8 mouse cellular contexts compared by ENCODE assay signal in the genomic region with DNA sequence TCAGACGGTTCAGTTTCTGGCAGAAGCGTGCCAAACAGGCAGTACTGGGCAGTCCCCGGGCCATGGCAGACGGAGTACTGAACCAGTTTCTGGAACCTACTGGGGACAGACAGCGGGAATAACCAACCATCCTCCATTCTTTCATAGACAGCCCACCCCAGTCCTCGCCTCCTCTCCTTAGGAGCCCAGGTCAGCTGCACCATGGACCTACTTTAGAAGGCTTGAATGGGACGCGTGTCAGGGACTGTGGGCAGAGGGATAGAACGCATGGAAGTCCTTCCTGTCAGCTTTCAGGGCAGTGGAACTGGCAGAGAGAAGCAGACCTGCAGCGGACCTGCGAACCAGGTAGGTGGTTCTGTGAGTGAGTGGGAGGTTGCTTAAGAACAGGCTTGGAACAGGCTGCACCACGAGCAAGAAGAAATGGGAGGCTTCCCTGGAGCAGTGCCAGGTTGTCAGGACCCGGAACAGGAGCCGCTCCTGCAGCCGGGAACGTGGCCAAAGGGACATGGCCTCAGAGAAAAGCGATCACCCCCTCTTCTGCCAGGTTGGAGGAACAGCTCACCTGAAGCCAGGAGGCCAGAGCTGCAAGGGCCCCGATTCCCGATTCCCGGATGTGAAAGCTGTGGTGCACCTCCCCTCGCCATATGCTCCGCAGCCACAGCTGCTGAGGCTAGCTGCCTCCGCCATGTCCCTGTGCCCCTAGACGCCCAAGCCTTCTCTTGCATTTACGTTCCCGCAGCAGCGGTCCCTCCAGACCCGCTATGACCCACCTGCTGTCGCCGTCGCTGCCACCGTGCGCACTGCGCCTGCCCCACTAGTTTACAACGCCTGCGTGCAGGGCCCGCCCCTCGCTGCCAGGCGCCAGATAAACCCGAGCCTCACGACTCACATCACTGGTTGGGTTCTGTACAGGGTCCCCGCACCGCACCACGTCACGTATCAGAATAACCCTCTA. TPM values are rescaled to one million over a fixed set of nuclear protein-coding genes. Genes with fewer than 3 reads are reported as not detected.
DNase-seq lines count a peak whose midpoint lies in the region; ATAC-seq lines count a peak whose summit lies in the region.

No protein-coding gene starts in this region.

- peaks cover 65% of the 10 kb centered on the region for H3K27me3 ChIP-seq in embryonic facial prominence, embryonic 13.5 days
- peaks cover 73% of the 10 kb centered on the region for H3K27me3 ChIP-seq in heart, embryonic 10.5 days (ENCODE audit: insufficient read depth, poor library complexity, severe bottlenecking)
- H3K27me3 ChIP-seq in kidney, embryonic 15.5 days, result peaks cover 46% of the 10 kb centered on the region
- peaks cover 6% of the 10 kb centered on the region; the same call in 1 of the 2 replicates for H3K27me3 ChIP-seq in midbrain, embryonic 15.5 days (replicated peaks)

- no peaks in the 10 kb centered on the region for H3K9me3 ChIP-seq in embryonic facial prominence, embryonic 13.5 days
- H3K9me3 ChIP-seq in heart, embryonic 10.5 days, result no peaks in the 10 kb centered on the region
- no peaks in the 10 kb centered on the region for H3K9me3 ChIP-seq in kidney, embryonic 15.5 days (replicated peaks)
- no peaks in the 10 kb centered on the region for H3K9me3 ChIP-seq in midbrain, embryonic 15.5 days

- H3K4me1 ChIP-seq in embryonic facial prominence, embryonic 13.5 days, result peaks cover 10% of the 10 kb centered on the region
- H3K4me1 ChIP-seq in heart, embryonic 10.5 days, result peaks cover 9% of the 10 kb centered on the region
- peaks cover 14% of the 10 kb centered on the region for H3K4me1 ChIP-seq in kidney, embryonic 15.5 days
- H3K4me1 ChIP-seq in midbrain, embryonic 15.5 days, result peaks cover 14% of the 10 kb centered on the region

- peak overlapping the region; percentile 59 for H3K4me3 ChIP-seq in embryonic facial prominence, embryonic 13.5 days
- peak overlapping the region; percentile 69 for H3K4me3 ChIP-seq in heart, embryonic 10.5 days
- H3K4me3 ChIP-seq in kidney, embryonic 15.5 days (replicated peaks), result peak overlapping the region; percentile 58
- H3K4me3 ChIP-seq in midbrain, embryonic 15.5 days, result peak overlapping the region; percentile 44

- peak overlapping the region; percentile 86 for H3K4me2 ChIP-seq in embryonic facial prominence, embryonic 13.5 days
- H3K4me2 ChIP-seq in kidney, embryonic 15.5 days, result peak overlapping the region; percentile 94
- H3K4me2 ChIP-seq in midbrain, embryonic 15.5 days, result peak overlapping the region; percentile 63

- 13% methylated on average over 45 of the region's 45 CpGs for WGBS in embryonic facial prominence, embryonic 13.5 days
- WGBS in heart, embryonic 10.5 days, result 12% methylated on average over 45 of the region's 45 CpGs
- WGBS in kidney, embryonic 15.5 days, result 14% methylated on average over 45 of the region's 45 CpGs
- WGBS in midbrain, embryonic 15.5 days, result 13% methylated on average over 45 of the region's 45 CpGs

- DNase-seq in urinary bladder, adult 18-20 months (ENCODE audit: low spot score in 2 of 2), result peak; percentile 59 to 62
- DNase-seq in urinary bladder, postnatal 10 days (ENCODE audit: low spot score), result no peak
- DNase-seq in heart, embryonic 10.5 days (ENCODE audit: low spot score), result no peak
- DNase-seq in liver, result peak; percentile 44
- peak; percentile 81 for DNase-seq in testis, postnatal 14 days (ENCODE audit: low spot score)

- no peak for ATAC-seq in embryonic facial prominence, embryonic 13.5 days (ENCODE audit: insufficient number of reproducible peaks, insufficient read depth, low FRiP score, low TSS enrichment, low read depth)
- ATAC-seq in kidney, embryonic 15.5 days (replicated peaks; ENCODE audit: low FRiP score), result peak; percentile 66
- ATAC-seq in midbrain, embryonic 15.5 days (replicated peaks), result peak; percentile 93

- no peaks in the 10 kb centered on the region for H3K36me3 ChIP-seq in embryonic facial prominence, embryonic 13.5 days
- no peaks in the 10 kb centered on the region for H3K36me3 ChIP-seq in heart, embryonic 10.5 days
- no peaks in the 10 kb centered on the region for H3K36me3 ChIP-seq in kidney, embryonic 15.5 days
- H3K36me3 ChIP-seq in midbrain, embryonic 15.5 days (replicated peaks), result no peaks in the 10 kb centered on the region

- peak overlapping the region; percentile 72 for H3K9ac ChIP-seq in embryonic facial prominence, embryonic 13.5 days
- peak overlapping the region; percentile 49 for H3K9ac ChIP-seq in kidney, embryonic 15.5 days
- peak overlapping the region; percentile 47 for H3K9ac ChIP-seq in midbrain, embryonic 15.5 days

- no peak overlapping the region for H3K27ac ChIP-seq in embryonic facial prominence, embryonic 13.5 days
- peak overlapping the region; percentile 69 for H3K27ac ChIP-seq in heart, embryonic 10.5 days
- 0 out of 2 replicates have a peak overlapping the region, but pooled peaks have one; percentile 41 for H3K27ac ChIP-seq in kidney, embryonic 15.5 days
- H3K27ac ChIP-seq in midbrain, embryonic 15.5 days, result peak overlapping the region; percentile 44

RNA-seq across cellular contexts. Expression of gene Slc7a4, which starts 6.9 kb away (rescaled TPM):
- 5.5 and 6.0 TPM in 2 replicates for polyA plus RNA-seq in embryonic facial prominence, embryonic 13.5 days (2015; fragmentation: Nextera tagmentation; extraction: Ambion mirVana)
- 3.3 and 8.5 TPM in 2 replicates for polyA plus RNA-seq in heart, embryonic 10.5 days (2016; fragmentation: Nextera tagmentation; extraction: Ambion mirVana)
- polyA plus RNA-seq in kidney, embryonic 15.5 days (2015; fragmentation: Nextera tagmentation; extraction: Ambion mirVana), result 8.6 and 10.3 TPM in 2 replicates
- polyA plus RNA-seq in midbrain, embryonic 15.5 days (2015; fragmentation: Nextera tagmentation; extraction: Ambion mirVana), result 38.7 and 42.7 TPM in 2 replicates

RNA-seq across cellular contexts. Expression of gene P2rx6, which starts 14.5 kb away (rescaled TPM):
- polyA plus RNA-seq in embryonic facial prominence, embryonic 13.5 days (2015; fragmentation: Nextera tagmentation; extraction: Ambion mirVana), result 0.08 and 0.32 TPM in 2 replicates
- 0.39 and 0.73 TPM in 2 replicates for polyA plus RNA-seq in heart, embryonic 10.5 days (2016; fragmentation: Nextera tagmentation; extraction: Ambion mirVana)
- 0.82 and 1.2 TPM in 2 replicates for polyA plus RNA-seq in kidney, embryonic 15.5 days (2015; fragmentation: Nextera tagmentation; extraction: Ambion mirVana)
- 2.3 and 3.1 TPM in 2 replicates for polyA plus RNA-seq in midbrain, embryonic 15.5 days (2015; fragmentation: Nextera tagmentation; extraction: Ambion mirVana)

RNA-seq across cellular contexts. Expression of gene Lrrc74b, which starts 15.1 kb away (rescaled TPM):
- not detected in 2 replicates for polyA plus RNA-seq in embryonic facial prominence, embryonic 13.5 days (2015; fragmentation: Nextera tagmentation; extraction: Ambion mirVana)
- 0.12 and 0.26 TPM in 2 replicates for polyA plus RNA-seq in heart, embryonic 10.5 days (2016; fragmentation: Nextera tagmentation; extraction: Ambion mirVana)
- polyA plus RNA-seq in kidney, embryonic 15.5 days (2015; fragmentation: Nextera tagmentation; extraction: Ambion mirVana), result 0.23 and 0.24 TPM in 2 replicates
- polyA plus RNA-seq in midbrain, embryonic 15.5 days (2015; fragmentation: Nextera tagmentation; extraction: Ambion mirVana), result 1.3 TPM in 2 replicates

RNA-seq across cellular contexts. Expression of gene Smpd4, which starts 43.0 kb away (rescaled TPM):
- polyA plus RNA-seq in embryonic facial prominence, embryonic 13.5 days (2015; fragmentation: Nextera tagmentation; extraction: Ambion mirVana), result 39.0 and 39.8 TPM in 2 replicates
- 39.1 and 44.2 TPM in 2 replicates for polyA plus RNA-seq in heart, embryonic 10.5 days (2016; fragmentation: Nextera tagmentation; extraction: Ambion mirVana)
- polyA plus RNA-seq in kidney, embryonic 15.5 days (2015; fragmentation: Nextera tagmentation; extraction: Ambion mirVana), result 38.8 and 42.6 TPM in 2 replicates
- polyA plus RNA-seq in midbrain, embryonic 15.5 days (2015; fragmentation: Nextera tagmentation; extraction: Ambion mirVana), result 30.1 and 34.7 TPM in 2 replicates

RNA-seq across cellular contexts. Expression of gene Thap7, which starts 45.2 kb away (rescaled TPM):
- polyA plus RNA-seq in embryonic facial prominence, embryonic 13.5 days (2015; fragmentation: Nextera tagmentation; extraction: Ambion mirVana), result 72.5 and 75.2 TPM in 2 replicates
- polyA plus RNA-seq in heart, embryonic 10.5 days (2016; fragmentation: Nextera tagmentation; extraction: Ambion mirVana), result 40.8 and 48.4 TPM in 2 replicates
- 51.9 and 55.2 TPM in 2 replicates for polyA plus RNA-seq in kidney, embryonic 15.5 days (2015; fragmentation: Nextera tagmentation; extraction: Ambion mirVana)
- 60.4 and 65.3 TPM in 2 replicates for polyA plus RNA-seq in midbrain, embryonic 15.5 days (2015; fragmentation: Nextera tagmentation; extraction: Ambion mirVana)

Comparison
In these comparisons a context has a peak if more than half of its experiments do, and no peak if none do; other contexts are left out.
1. DNase-seq: peak in urinary bladder, adult 18-20 months (2 of 2), liver (single experiment) and testis, postnatal 14 days (single experiment); none in urinary bladder, postnatal 10 days (single experiment) and heart, embryonic 10.5 days (single experiment).
2. Peak in every context shown above with its lines, with median percentiles within 50 percentile points of each other: H3K4me2 ChIP-seq, H3K4me3 ChIP-seq and H3K9ac ChIP-seq.